Mouse (Mus musculus) gastrocnemius, postnatal 36 days (tissue): ENCODE measurements around the gene Mettl26. TPM values are rescaled to one million over a fixed set of nuclear protein-coding genes. Genes with fewer than 3 reads are reported as not detected.

ENCODE experiments used
- DNase-seq, 2 experiments: peaks; one replicate each; pipeline ENCODE4 v3.0.0; 2022
- intact Hi-C: fragments of 180-260 bp; cut with DNase I; formaldehyde crosslinking; loops from one replicate; pipeline ENCODE4 v1.15.1; 2025
- total RNA-seq, 2 experiments: library from RNA; stranded (reverse); gene quantifications; 2 replicates each; pipeline ENCODE4 v1.2.3; 2021

The Mettl26 gene
- total RNA-seq, 2 experiments from 2014 or later = 28.9 to 32.2 TPM

DNA sequence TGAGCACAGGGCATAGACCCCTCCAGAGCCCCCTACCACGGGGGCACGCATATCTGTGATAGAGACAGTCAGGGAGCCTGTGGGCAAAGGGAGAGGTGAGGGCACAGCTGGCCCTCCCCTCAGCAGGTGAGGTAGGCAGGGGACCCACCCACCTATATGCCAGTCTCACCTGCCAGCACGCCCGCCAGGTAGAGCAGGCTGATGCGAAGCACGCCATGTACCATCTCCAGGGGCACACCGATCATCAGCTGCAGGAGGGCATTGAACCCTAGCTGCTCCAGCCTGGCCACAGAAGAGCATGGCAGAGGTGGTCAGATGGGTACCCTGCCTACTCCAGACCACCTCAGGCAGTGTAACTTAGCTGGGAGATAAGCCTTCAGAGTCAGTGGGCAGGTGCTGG is 39.6 kb upstream of the Mettl26 start:
- DNase-seq = no peak
- intact Hi-C loops = no loop called here

DNA sequence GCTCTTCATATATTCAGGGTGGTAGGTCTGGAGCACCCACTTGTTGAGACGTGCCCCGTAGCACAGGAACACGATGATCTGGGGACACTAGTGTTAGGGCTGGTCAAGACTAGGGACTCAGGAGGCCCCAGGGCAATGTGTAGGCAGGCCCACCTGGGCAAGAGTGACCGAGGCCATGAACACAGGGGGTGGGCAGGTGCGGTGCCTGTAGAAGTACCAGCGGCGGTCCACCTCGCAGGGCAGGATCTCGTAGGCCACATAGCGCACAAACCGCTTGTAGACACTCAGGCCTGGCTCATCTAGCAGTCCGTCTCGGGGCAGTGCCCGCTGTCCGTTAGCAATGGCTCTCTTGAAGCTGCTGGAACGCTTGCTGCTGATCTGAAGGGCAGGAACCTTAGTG is 39.1 kb upstream of the Mettl26 start:
- no peak for DNase-seq
- intact Hi-C loops = no loop called here

DNA sequence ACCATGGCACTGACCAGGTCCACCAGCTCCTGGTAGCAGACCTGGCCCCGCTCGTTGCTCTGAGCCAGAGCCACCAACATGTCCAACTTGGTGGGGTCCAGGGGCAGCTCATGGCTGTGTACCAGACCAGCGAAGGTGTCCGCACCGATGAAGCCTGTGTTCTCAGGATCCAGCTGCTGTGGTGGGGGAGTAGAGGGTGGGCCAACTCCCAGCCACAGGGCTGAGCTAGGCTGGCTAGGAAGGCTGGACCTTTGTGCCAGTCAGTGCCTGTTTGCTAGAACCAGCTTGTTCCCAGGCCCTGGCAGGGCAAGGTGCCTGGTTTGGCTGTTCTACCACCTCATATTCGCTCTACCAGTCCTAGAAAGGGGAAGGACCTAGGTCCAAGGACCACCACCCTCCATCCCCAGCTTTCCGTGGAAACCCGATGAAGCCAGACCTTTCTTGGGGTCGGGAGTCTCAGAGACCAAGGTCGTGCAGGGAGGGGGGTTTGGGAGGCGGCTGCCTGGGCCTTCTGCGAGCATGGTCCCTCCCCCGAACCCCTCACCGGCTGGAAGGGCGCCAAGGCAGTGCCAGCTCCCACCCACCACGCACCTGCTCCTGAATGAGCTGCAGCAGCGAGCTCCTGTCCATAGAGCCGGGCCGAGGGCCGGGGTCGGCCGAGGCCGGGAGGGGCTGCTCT is 38.3 kb upstream of the Mettl26 start:
- intact Hi-C loops = no loop called here
- no peak for DNase-seq

DNA sequence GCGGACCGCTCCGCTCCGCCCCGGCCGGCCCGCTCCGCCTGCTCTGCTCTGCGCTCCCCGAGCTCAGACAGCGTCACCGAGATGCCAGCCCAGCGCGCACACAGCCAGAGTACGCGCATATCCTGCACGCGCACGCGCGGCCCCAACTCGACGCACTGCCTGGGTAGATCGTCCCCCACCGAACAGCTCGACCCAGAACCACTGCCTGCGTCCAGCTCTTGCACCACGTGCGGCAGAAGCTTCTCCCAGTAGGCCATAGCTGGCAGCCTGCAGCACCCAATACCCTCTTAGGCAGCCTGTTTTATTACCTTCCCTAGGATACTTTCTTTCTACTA is 37.8 kb upstream of the Mettl26 start, which contains the start of gene Rhbdl1:
TSS of gene Rhbdl1 (minus strand) at position 220 of the 335 bp plus-strand sequence.
- intact Hi-C loops = no loop called here
- DNase-seq = peak; percentile 72

DNA sequence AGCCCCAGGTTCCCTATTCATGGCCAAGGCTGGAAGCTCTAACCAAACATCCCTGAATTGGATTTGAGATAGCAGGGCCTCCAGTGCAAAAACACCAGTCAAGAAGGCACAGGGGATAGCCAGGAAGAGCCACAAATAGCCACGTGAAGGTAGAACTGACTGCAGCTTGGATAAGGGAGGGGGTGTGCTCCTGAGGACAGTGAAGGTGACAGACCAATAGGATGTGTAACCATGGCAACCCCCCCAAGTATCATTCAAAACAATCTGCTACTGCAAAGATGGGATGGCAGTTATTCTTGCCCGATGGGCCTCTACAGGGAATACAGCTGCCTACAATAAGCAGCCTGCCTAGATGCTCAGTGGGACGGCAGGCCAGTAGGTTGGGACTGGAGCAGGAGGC is 37.3 kb upstream of the Mettl26 start:
- DNase-seq = no peak
- intact Hi-C loops = no loop called here

DNA sequence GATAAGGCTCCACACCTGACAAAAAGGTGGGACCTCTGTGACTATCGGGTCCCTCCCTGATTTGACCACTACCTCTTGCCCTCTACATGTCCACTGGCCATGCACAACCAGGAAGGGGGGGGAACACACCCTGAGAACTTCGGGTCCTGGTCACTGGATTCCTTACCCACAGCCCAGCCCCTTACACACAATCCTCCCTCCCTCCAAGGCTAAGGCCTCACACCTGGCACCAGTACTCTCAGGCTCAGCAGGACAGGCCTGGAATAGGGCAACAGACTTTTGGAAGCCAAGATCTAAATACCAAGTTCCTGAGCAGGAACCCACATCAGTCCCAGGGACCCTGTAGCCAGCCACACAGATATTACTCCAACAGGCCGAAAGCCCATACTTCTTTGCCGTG is 36.0 kb upstream of the Mettl26 start:
- intact Hi-C loops = no loop called here
- no peak for DNase-seq

DNA sequence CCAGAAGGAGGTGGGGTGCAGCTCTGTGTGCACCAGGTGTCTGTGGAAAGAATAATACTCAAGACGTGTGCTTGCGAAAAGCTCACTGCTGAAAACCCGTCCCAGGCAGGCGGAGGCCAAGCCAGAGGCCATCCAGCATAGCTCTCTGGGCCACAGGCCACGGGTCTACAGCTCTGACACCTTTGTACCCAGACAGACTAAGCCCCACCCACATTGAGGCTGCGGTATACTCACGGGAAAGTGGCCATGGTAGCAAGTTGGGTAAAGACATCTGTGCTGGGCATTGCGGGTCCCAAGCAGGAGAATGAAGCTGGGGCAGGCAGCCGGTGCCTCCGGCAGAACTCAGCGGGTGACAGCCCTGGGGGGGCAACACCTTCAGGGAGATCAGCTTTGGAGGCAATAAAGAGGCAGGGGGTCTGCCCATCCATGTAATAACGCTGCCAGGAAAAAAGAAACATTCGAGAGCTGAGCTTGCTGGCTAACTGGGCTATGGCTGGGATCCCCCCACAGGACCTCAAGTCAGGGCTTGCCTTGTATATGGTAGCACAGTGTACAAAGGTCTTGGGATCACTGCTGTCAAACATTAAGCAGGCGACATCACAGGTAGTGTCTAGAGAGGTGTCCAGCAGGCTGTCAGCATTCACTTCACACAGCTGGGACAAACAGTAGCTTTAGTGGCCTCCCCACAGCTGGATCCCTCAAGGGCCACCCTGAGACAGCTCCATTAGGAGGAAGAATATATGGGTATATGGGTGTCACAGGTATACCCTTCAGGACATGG is 35.2 kb upstream of the Mettl26 start:
- intact Hi-C loops = no loop called here
- DNase-seq = no peak

DNA sequence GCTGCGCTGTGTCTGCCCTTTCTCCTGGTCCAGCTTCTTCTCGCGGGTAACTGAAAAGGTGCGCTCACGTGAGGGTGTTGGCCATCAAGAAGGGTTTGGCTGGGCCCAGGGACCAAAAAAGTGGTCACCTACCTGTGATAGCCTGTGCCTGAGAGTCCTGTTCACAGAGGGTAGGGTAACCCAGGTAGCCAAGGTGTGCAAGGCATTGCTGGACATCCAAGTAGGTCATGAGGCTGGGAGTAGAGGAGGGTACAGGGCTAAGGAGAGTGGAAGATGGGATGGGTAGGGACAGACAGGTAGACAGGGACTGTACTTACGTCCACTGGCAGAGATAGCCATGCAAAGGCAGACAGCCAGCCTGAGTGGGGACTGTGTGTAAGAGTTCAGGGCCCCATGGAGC is 34.4 kb upstream of the Mettl26 start:
- no peak for DNase-seq
- intact Hi-C loops = no loop called here

DNA sequence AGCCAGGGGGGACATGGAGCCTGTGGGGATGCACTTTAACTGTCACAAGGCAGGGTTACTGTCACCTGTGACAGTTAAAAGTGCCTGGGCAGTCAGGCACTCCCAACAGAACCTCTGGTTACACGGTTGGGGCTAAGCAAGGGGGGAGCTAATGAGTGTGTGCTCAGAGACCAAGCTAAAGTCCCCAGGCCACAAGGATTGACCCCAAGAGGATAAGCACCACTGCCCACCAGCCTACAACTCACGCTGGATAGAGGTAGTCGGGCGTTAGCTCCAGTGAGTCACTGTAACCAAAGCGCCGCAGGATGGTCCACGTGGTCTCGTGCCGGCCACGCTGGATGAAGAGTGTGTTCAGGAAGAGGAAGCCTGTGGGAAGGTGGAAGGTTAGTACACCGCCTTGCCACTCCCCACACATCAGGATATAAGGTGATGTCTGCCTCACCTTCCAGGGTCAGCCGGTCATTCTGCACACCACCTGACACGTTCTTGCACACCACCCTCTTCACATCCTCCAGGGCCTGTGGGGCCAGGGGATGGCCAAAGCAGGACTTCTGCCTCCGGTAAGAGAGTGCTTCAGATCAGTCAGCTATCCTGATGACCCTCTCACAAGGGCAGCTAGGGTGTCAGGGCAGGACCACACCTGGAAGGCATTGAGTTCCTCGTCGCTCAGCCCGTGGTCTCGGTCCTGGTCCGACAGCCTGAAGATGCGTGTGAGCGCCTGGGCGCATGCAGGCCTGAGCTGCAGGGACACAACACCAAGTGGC is 33.6 kb upstream of the Mettl26 start, which contains the start of gene Gm20683:
TSS of gene Gm20683 (minus strand) at position 647 of the 764 bp plus-strand sequence.
- no peak for DNase-seq
- intact Hi-C loops = no loop called here

DNA sequence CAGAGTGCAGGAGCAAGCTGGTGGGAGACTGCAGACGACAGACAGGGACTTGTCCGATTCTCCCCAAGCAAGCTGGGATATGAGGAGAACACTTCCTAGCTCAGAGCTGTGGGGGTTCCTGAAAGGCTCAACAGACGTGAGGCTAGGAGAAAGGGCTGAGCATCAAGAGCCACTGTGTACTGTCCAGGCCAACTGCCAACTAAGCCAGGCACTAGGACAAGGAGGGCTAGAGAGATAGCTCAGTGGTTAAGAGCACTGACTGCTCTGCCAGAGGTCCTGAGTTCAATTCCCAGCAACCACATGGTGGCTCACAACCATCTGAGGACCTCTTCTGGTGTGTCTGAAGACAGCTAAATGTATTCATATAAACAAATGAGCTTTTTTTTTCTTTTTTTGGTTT is 32.4 kb upstream of the Mettl26 start:
- intact Hi-C loops = no loop called here
- DNase-seq = no peak

DNA sequence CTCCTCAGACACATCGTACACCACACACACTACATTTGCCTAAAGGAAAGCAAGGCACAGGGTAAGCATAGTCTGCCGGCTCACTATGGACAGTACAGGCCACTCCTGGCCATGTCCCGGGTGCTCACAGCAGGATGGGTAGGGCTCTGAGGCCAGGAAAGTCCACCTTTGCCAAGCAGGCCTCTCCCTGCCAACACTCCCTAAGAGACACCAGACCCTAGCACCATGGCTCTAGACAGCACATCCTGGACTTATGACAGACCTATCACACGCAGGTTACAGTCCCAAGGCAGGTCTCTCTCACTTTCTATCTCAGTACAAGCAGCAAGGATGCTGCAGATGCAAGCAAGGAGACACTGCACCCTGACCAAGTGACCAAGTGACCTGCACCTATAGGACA is 31.8 kb upstream of the Mettl26 start:
- no peak for DNase-seq
- intact Hi-C loops = no loop called here

DNA sequence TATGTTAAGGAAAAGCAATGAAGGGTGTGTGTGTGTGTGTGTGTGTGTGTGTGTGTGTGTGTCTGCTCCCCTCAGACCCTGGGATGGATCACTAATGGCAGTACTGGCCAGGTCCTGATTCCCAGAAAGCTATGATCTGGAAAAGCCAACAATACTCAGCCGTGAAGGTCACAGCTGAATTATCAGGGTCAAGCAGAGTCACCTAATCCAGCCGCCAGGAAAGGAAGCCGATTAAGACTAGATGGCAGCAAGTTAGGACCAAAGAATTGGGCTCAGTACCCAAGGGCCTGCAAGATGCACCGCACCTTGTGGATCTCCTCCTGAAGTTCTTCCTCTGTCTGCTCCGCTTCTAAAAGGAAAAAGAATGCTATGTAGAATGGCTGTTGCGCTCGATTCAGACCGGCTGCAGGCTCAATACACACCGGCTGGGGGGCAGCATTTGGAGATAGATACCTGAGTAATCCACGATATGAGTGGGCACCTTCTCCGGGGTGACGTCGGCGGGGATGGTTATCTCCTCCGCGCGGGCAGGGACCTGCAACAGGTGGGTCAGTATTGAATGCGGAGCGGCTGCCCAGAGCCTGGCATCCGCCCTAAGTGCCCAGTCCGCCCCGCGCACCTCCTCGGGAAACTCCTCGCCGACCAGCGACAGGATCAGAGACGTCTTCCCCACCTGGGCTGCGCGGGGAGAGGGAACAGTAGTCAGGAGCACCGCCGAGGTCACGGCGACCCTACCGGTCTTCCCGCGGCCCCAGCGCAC is 31.1 kb upstream of the Mettl26 start:
- no peak for DNase-seq
- intact Hi-C loops = no loop called here

DNA sequence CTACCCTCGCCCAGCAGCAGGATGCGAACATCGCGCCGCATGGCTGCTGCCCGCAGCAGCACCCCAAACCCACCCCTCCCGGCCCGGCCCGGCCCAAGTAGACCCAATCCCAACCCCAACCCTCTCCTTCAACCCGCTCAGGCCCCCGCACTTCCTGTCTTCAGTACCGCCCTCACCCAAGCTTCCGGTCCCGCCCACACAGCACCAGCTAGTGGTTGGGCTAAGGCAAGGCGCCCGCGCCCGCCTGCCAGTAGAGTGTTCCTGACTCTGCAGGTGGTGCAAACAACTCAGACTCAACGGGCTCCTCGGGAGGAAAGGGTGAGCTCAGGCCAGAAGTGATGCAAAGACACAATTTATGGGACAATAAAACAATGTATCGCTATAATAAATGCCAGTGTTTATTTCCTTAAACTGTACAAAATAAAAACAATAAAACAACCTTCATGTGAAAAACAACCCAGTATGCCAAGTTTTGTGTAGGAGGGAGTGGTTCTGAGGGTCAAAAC is 30.4 kb upstream of the Mettl26 start, which contains the start of gene Rhot2:
TSS of gene Rhot2 (minus strand) at position 456 of the 506 bp plus-strand sequence.
- intact Hi-C loops = no loop called here
- peak; percentile 90 to 94 for DNase-seq

DNA sequence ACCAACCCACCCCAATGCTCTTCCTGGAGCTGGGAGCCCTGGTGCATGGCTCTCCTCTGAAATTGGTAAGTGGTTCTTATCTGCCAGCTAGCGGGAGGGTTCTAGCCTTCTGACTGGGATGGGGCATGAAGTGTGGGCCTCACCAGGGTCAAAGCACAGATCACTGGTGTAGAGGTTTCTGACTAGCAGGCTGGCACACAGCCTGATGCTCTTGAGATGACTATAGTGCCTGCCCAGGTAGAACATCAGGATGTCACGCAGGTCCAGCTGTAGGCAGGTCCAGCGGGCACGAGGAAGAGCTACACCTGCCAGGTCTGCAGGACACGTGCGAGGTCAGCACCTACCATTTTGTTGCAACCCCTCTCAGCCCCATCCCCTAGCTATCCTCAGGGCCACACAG is 14.6 kb upstream of the Mettl26 start:
- intact Hi-C loops = no loop called here
- DNase-seq = no peak

DNA sequence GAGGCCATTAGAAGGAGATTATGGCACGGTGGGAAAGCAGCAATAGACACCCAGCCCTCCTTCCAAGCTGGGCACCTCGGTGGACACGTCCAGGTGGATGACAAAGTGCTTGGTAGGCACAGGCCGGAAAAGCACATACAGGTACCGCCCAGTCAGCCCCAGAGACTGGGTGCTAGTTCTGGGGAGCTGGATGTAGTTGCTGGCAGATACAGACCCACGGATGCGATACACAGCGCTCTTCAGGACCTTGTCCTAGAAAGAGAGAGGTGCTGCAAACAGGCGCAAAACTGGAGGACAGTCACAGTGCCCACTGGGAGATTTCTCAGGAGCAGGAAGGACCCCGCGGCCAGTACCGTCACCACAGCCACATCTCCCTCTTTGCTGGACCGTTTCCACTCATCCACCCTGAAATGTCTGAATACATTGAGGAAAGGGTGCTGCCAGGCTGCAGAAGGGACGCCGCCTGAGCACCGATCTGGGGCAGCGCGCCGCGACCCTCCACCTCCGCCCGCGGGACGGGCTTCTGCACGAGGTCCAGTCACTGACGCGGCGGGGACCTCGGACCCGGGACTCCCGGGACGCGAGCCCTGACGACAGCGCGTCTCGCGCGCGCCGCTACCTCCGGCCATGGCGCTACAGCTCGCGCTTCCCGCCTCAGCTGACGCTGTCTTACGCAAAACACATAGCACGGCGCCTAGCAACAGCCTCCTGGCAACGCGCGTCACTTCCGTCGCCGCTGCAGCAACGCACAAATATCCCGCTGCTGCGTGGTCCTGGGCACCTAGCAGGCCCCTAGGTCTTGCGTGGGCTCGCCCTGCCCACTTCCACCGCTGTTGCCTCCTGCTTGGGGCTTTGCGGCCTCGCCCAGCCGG is 13.8 kb upstream of the Mettl26 start, which contains the start of gene Wdr90:
TSS of gene Wdr90 (minus strand) at position 670 of the 872 bp plus-strand sequence.
- intact Hi-C loops = no loop called here
- peak; percentile 80 to 83 for DNase-seq

DNA sequence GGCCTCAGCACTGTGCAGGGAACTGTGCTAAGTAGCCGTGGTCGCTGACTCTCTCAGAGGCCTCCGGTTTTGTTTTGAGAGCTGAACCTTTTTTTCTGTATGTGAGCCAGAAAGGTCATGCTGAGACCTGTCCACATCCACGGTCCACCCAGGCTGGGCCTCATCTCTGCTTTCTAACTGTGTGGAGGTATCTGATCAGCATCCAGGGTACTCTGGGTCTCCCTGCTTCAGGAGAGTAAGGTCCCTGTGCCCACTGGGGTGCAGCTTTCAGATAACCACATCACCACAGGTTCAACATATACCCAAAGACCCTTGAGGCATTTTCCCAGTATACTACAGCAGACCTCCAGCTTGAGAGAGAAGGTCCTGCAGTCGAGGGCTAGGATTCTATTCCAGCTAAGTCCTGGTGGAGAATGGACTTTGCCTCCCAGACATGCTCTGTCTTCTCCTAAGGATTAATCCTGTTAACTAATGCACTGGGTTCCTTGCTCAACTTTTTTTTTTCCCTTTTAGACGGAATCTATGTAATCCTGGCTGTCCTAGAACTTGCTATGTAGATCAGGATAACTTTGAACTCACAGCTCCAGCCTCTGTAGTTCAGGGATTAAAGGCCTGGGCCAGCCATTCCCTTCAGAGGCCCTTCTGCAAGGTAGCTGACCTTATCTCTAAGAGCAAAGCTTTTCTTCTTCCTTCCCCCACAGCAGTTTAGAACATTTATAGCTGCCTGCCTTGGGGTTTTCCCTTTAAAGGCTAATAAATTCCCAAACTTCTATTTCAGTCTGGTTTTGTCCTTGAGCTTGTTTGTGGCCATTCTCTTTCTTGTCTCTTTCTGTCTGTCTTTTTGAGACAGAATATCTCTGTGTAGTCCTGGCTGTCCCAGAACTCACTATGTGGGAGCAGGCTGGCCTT is 12.9 kb upstream of the Mettl26 start:
- intact Hi-C loops = no loop called here
- DNase-seq = no peak

DNA sequence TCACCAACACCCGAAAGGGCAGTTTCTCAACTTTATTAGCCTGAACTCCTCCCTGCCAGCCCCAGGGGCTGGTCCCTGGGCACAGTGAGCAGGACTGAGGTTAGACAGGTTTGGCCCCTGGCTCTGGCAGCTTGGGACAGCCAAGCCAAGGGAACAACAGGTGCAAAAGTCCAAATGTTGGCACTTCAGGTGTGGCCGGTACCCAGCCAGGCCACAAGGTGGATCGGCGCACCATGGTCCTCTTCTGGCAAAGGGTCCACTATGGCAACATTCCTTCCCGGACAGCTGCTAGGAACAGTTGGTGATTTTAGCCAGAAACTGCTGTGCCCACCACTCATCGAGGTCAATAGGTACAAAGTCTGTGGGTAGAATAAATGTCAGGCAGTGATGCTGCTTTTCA is 11.2 kb upstream of the Mettl26 start:
- no peak for DNase-seq
- intact Hi-C loops = no loop called here

DNA sequence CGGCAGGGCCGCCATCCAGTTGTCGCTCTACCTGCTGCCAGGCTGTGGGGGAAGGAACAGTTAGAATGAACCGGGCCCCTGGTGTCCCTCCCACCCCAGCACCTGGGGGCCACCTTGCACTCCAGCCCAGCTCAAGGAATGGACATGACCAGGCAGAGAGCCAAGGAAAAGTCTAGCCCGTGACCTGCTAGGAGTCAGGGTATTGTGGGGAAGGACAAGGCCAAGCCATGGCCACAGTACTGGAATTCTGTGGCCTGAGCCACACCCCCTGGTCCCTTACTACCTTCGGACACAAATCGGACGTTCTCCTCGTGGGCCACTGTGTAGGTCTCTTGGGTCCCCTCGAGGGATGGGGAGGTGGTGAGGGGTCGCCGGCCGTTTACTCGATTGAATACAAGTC is 10.6 kb upstream of the Mettl26 start:
- no peak for DNase-seq
- intact Hi-C loops = no loop called here
